Mouse (Mus musculus) cerebellum, adult 18-20 months (tissue): ENCODE measurements at regions not wholly inside any gene's neighbourhood (a gene's known extent, or its start where the extent isn't known, plus 50 kb on each side); places are given as distances from the start of the nearest gene placed in this dataset.

ENCODE experiments used
- DNase-seq, 2 experiments: peaks; one replicate each; pipeline ENCODE4 v3.0.0; 2021

DNA sequence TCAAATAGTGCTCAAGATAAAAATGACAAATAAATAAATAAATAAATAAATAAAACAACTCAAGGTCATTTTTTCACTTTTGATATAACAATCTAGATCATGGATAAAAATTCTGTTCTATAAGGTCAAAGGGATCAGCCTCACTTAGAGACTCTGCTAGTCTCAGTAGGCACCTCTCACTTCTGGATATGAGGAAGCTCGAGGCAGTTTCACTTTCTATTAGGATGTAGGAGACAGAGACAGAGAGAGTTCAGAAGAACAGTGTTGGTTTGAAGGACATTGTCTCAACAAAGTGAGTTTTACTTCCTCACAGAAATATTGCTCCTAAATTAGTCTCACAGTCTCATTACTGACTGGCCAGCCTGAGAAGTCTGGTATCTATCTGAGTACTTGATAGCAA lies 458.9 kb downstream of the Trib2 start:
- DNase-seq: no peak

DNA sequence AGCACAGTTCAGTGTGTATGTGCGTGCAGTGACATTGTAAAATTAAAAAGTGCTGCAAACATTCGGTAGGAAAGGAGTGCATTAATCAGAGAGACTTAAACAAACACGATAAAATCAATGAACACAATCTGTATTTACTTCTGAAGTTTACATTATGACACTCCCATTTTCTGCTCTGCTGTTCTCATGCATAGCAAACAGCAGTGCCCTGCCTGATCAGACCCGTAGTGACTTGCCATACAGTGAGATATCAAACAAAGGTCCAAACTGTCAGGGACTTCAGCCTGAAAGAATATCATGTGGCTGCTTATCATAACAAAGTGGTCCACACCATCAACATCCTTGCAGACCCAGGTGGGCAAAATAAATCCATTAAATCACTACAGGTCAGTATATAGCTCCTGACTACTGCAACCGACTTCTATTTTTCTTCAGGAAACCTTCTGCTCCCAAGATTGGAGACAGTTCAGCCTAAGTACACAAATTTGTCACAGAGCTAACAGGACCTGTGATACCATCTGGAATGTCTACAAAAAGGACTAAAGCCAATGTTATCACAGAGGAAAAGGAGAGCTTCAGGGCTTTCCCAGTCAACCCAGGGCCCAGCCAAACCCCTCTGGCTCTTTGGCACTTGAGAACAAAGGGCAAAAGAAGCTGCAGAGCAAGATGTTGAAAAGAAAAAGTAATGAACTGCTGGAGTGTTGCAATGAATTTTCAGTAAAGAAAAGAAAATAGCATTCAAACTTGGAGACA lies 495.8 kb downstream of the Trib2 start:
- DNase-seq: no peak

- DNase-seq: no peak
Measured at GRCm38 (mm10) chr12:15319647-15320046, 497.1 kb downstream of the Trib2 start.

- DNase-seq: no peak
Measured at GRCm38 (mm10) chr12:15294898-15295297, 521.8 kb downstream of the Trib2 start.

DNA sequence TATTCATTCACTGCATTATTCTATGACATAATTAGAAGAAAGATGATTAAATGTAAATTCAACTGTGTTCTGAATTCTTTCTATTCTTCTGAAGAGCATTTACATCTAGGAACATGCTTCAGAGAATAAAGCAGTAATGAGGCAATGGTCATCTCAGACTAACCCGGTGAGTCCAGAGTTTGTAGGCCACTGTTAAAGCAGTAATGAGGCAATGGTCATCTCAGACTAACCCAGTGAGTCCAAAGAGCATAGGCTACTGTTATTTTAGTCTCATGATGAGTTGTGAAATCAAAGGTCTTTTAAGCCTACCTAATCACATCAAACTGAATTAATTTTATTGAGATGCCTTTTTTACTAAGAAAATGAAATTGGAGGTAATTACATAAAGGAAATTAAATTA lies 554.6 kb downstream of the Trib2 start:
- DNase-seq: no peak

DNA sequence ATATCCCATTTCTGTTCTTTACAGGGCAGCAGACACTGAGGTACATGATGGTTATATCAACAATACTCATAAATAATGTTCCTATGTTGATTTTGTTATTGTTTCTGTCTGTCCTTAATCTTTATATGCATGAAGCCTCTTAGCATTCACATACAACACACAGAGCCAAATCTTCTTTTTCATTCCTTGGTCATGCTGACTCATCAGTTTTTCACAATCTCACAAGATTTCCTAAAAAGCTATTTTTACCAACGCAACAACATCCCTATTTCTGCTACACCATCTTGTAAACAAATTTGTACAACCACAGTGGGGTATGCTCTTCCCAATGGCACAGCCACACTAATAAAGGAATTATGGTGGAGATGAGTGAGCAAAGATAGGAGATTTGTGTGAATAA lies 555.1 kb downstream of the Trib2 start:
- no peak for DNase-seq

GRCm38 (mm10) chr12:15260907-15261415 lies 555.8 kb downstream of the Trib2 start:
- DNase-seq: no peak

- DNase-seq: no peak
Measured at GRCm38 (mm10) chr12:15244966-15245365, 571.8 kb downstream of the Trib2 start.

DNA sequence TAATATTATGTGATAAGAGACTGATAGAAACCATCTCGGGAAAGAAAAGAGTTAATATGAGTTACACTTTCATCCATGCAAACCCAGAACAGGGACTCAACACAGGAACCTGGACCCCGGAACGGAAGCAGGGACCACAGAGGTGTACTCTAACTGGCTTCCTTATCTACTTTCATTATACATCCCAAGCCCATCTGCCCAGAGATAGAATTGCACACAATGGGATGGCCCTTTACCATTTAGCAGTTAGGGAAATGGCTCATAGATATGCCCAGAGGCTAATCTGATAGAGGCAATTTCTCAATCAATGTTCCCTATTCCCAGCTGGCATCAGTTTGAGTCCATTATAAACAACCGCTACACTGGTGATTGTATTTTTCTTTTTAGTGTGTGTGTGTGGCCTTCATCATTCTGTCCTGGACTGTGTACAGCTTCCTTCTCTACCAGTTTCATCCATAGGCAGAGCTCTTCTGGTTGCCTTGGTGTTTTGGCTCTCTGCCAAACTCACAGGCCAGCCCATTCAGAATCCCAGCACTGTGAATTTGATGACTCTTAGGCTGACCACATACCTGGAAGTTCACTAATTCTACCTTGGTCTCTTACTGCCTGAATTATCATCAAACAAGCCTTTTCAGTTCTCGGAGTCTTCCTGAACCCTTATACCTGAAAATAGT lies 594.1 kb downstream of the Trib2 start:
- no peak for DNase-seq

GRCm38 (mm10) chr12:15218504-15218903 lies 598.2 kb downstream of the Trib2 start:
- DNase-seq: no peak

DNA sequence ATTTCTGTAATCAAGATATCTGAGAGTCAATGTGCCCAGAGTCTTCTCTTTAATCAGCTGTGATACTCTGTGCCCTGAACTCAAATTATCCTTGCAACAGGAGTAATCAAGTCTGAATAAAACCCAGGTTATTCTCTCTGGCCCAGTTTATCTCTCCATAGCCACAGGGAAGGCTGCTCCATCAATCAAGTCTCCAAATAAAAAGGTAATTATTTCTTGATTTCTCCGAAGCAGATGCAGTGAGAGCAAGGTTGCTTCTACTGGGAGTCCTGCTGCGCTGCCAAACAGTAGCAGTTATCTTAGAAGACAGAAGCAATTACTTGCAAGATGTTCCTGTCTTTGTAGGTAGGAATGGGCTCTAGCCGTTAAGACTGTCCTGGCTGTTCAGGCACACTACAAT lies 600.5 kb downstream of the Trib2 start:
- peak in 1 of 2 experiments; percentile 1 for DNase-seq

GRCm38 (mm10) chr12:15174411-15175041 lies 642.2 kb downstream of the Trib2 start:
- no peak for DNase-seq

- DNase-seq: no peak
Measured at GRCm38 (mm10) chr12:15162605-15163004, 654.1 kb downstream of the Trib2 start.

GRCm38 (mm10) chr12:15161864-15162263 lies 654.9 kb downstream of the Trib2 start:
- no peak for DNase-seq

GRCm38 (mm10) chr12:15160478-15160998 lies 656.2 kb downstream of the Trib2 start:
- no peak for DNase-seq

GRCm38 (mm10) chr12:15146398-15146797 lies 670.3 kb downstream of the Trib2 start:
- no peak for DNase-seq

GRCm38 (mm10) chr12:15137039-15137438 lies 679.7 kb downstream of the Trib2 start:
- no peak for DNase-seq

GRCm38 (mm10) chr12:15124179-15124578 lies 692.5 kb downstream of the Trib2 start:
- no peak for DNase-seq

DNA sequence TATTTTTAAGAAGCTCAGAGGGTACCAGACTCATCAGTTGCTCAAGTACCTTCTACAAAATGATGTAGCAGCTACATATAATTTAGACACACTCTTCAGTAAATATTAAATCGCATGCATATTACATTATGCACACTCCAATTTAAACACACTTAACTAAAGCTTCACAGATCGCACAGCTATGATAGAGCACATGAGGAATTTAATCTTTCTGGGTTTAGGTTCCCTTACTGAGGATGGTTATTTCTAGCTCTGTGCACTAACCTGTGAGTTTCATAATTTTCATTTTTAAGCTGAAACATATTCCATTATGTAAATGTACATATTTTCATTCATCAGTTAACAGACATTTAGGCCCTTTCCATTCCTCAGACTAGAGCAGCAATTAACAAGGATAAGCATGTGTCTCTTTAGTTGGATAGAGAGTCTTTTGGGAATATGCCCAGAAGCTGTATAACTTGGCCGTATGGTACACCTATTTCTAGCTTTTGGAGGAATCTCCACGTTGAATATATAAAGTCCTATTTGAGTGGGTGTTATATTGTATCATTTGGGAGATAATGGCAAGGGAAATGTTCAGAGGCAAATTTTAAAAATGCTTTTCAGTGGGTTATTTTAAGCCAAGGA lies 694.0 kb downstream of the Trib2 start:
- DNase-seq: no peak

DNA sequence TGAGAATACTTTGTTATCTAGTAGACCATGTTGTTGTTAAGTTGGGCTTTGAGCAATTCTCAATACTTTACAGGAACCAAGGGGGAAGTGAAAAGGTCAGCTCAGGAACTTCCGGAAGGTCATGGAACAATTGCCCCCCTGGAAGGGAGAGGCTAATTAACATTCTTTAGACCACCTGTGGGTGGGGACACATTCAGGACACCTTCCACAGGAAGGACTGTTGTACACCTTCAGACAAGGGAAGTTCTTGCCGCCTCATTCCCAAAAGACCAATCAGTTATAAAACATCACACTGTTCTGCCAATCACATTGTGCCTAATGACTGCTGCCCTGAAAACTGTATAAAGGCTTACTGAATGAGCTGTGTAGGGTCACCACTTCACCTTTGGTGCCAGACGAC lies 701.2 kb downstream of the Trib2 start:
- no peak for DNase-seq

DNA sequence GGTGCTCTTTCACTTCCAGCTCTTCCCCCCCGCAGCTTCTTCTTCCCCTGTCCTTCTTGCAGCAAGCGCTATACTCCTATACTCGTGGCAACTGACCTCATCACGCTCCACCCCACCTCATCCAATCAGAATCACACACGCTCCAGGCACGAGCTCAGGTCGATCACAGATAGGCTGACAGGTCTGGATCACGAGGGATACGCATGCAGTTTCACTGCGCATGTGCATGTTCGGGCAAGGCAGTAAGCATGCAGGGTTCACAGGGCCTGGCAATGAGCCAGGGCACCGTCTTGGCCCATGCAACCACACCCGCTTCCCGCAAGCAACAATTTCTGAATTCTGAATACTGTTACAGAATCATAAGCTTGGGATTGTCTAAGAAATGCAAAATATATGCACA lies 701.9 kb downstream of the Trib2 start:
- no peak for DNase-seq

DNA sequence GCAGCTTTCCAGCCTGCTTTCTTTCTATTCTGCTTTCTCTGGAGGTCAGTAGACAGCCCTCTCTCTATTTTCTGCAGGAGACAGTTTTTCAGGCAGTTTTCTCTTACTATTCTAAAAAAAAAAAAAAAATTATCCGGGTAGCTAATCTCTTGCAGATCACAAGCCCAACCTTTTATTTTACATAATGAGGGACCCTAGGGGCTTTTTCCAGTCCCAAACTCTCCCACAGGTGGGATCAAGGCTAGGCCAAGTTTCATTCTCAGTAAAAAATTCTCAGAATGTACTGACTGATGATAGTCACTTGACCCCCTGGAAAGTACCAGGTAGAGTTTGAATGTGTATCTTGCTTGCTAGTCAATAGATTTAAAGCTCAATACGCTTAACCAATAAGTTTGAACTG lies 705.7 kb downstream of the Trib2 start:
- no peak for DNase-seq

DNA sequence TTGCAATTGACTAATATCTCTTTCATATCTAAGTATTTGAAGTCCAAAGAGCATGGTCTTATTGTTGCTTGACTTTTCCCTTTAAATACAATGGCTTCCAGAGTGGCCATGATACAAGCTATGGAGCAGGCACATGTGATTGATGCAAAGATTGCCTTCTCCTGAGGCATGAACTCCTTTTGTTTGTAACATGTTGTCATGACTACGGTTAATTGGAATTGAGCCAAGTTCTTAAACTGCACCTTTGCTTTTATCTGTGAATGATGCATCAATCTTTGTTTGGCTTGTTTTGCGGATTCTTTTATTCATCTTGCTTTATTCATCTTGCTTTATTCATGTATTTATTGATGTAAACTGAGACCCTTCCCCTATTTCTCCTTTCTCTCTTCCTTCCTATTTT lies 711.8 kb downstream of the Trib2 start:
- DNase-seq: no peak
